Mouse (Mus musculus) heart, embryonic 12.5 days (tissue): Measurements from ENCODE around the gene Sugp1. TPM values are rescaled to one million over a fixed set of nuclear protein-coding genes. Genes with fewer than 3 reads are reported as not detected.
"Not testable (repeated sequence)": the region's sequence is repeated elsewhere in the genome, so short reads cannot be mapped to it uniquely, and the experiment has no call there.

ENCODE experiments used
- ATAC-seq: fragments of 200-750 bp; cut with Nextera tagmentation; 2 replicates; pipeline ENCODE4 v1.8.0; 2017; ENCODE audit warnings: moderate TSS enrichment, moderate library complexity; ENCODE audit not compliant: insufficient number of reproducible peaks, low FRiP score
- H3K27ac ChIP-seq: fragments of 300-500 bp; sonication (generic); 2 replicates; pipeline ENCODE4 v1.5.1; 2016; ENCODE audit warnings: mild to moderate bottlenecking, moderate library complexity; ENCODE audit not compliant: poor library complexity, severe bottlenecking
- H3K27me3 ChIP-seq: fragments of 300-500 bp; sonication (generic); replicated peaks from 2 replicates; pipeline ENCODE4 v1.6.1; 2016; ENCODE audit warnings: mild to moderate bottlenecking, moderate library complexity
- H3K36me3 ChIP-seq: fragments of 300-500 bp; sonication (generic); 2 replicates; pipeline ENCODE4 v1.6.1; 2016; ENCODE audit warnings: mild to moderate bottlenecking, moderate library complexity
- H3K4me1 ChIP-seq: fragments of 300-500 bp; sonication (generic); replicated peaks from 2 replicates; pipeline ENCODE4 v1.6.1; 2016; ENCODE audit warnings: mild to moderate bottlenecking
- H3K4me2 ChIP-seq: fragments of 300-500 bp; sonication (generic); 2 replicates; pipeline ENCODE4 v1.6.1; 2016; ENCODE audit warnings: mild to moderate bottlenecking, moderate library complexity
- H3K4me3 ChIP-seq: fragments of 300-500 bp; sonication (generic); 2 replicates; pipeline ENCODE4 v1.5.1; 2016; ENCODE audit warnings: mild to moderate bottlenecking
- H3K9ac ChIP-seq: fragments of 300-500 bp; sonication (generic); 2 replicates; pipeline ENCODE4 v1.6.1; 2016; ENCODE audit warnings: mild to moderate bottlenecking, moderate library complexity
- H3K9me3 ChIP-seq: fragments of 300-500 bp; sonication (generic); replicated peaks from 2 replicates; pipeline ENCODE4 v1.6.1; 2016; ENCODE audit warnings: mild to moderate bottlenecking, moderate library complexity
- WGBS: fragments of 180-500 bp; shearing (Covaris S2); methylation state at CpG from one replicate; pipeline ENCODE4 v1.1.7; 2016; 5-methylcytosine and 5-hydroxymethylcytosine counted together
- polyA plus RNA-seq: library from polyadenylated mRNA; unstranded; fragments of >200 nt; fragmentation: Nextera tagmentation; extraction: Ambion mirVana; gene quantifications from 2 replicates; pipeline ENCODE4 v1.2.1, GENCODE M21; 2016

Gene Sugp1
- polyA plus RNA-seq, 1 experiment from 2014 or later = 32.7 TPM

DNA sequence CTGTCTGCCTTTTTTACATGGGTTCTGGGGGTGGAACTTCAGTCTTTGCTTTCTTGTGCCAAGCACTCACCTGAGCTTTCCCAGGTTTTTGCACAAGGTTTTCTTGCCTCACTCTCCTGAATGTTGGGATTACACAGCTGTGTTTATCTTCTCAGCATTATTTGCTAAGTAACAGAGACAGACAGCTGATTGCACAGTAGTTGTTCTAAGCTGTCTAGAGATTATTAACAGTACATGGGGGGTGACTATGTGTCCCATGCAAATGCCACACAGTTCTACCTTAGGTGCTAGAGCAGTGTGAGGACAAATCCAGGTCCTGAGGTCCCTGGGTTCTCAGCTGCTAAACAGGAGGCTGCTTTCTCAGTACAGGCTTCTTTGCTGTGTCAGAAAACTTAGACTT, 7.0 kb downstream of the Sugp1 start:
- H3K9ac ChIP-seq = no peak overlapping the region
- H3K36me3 ChIP-seq = peaks cover 57% of the 10 kb centered on the region
- H3K27ac ChIP-seq = no peak overlapping the region
- no peaks in the 10 kb centered on the region for H3K9me3 ChIP-seq
- ATAC-seq = no peak
- no peaks in the 10 kb centered on the region; the same call in 1 of the 2 replicates for H3K4me1 ChIP-seq
- H3K4me3 ChIP-seq = no peak overlapping the region
- no peaks in the 10 kb centered on the region for H3K27me3 ChIP-seq
- no peak overlapping the region for H3K4me2 ChIP-seq

DNA sequence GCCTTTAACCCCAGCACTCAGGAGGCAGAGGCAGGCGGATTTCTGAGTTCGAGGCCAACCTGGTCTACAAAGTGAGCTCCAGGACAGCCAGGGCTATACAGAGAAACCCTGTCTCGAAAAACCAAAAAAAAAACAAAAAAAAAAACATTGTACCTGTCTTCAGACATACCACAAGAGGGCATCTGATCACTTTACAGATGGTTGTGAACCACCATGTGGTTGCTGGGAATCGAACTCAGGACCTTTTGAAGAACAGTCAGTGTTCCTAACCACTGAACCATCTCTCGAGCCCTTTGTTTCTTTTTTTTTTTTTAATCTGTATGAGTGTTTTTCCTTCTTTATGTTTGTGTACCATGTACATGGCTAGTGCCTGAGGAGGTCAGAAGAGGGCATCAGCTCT, 7.8 kb downstream of the Sugp1 start:
- H3K36me3 ChIP-seq = peaks cover 65% of the 10 kb centered on the region
- H3K9me3 ChIP-seq = not testable (repeated sequence)
- 90% methylated on average over 5 of the region's 5 CpGs for WGBS

DNA sequence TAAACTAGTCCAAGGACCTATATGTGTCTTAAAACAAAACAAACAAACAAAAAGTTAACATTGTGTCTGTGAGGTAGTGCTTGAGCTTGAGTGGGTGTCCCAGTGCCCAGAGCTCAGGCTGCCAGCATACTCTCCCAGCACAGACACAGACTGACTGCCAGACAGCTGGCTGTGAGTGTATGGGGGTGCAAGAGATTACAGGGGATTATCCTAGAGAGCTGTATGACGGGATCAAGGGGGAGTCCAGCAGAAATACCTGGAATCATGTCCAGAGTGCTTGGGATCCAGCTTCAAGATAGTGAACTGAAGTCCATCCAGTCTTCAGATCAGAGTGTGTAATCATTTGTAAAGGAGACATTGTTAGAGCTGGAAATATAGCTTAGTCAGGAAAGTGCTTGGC, 15.1 kb downstream of the Sugp1 start:
- Histone ChIP-seq H3K4me3 (no peak overlapping the region), H3K4me2 (no peak overlapping the region), H3K27me3 (no peaks in the 10 kb centered on the region), H3K27ac (no peak overlapping the region), H3K9me3 (no peaks in the 10 kb centered on the region), H3K36me3 (peaks cover 91% of the 10 kb centered on the region), H3K4me1 (no peaks in the 10 kb centered on the region), H3K9ac (no peak overlapping the region)
- no peak for ATAC-seq
- WGBS = 77% methylated on average over 1 of the region's 1 CpGs

More for the DNA sequence above, 7.8 kb downstream of the Sugp1 start:
- H3K9ac ChIP-seq, ATAC-seq, H3K27me3 ChIP-seq, H3K27ac ChIP-seq, H3K4me1 ChIP-seq, H3K4me2 ChIP-seq, H3K4me3 ChIP-seq: not testable (repeated sequence)

DNA sequence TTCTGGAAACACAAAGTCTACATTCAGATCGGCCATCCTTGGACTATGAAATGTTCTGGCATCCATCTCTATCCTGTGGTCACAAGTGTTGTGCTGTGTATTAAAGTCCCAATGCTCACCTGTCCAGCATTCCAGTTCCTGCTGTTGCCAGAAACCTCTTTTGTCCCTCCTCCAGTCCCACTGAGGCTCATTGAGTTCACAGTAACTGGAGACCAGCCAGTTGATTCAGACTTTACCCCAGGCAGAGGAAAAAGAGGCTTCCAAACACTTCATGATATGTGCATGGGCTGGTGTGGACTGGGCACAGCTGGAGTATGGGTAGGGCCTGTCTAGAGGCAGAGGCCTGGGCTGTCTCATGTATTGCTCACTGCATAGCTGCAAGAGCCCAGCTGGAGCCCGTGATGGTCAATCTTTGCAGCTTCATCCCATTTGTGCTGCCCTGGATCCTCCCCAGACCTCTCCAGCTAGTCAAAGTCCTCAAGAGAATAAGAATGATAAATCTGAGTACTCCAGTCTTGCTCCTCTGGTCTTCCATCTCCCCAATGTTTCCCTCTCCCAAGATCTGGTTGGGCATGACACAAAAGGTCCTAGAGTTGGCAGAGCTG, 29.3 kb downstream of the Sugp1 start:
- Histone ChIP-seq H3K4me2 (peak overlapping the region; percentile 77; the same call in 1 of the 2 replicates), H3K36me3 (peaks cover 46% of the 10 kb centered on the region), H3K27me3 (no peaks in the 10 kb centered on the region), H3K4me1 (peaks cover 20% of the 10 kb centered on the region), H3K27ac (no peak overlapping the region), H3K9me3 (no peaks in the 10 kb centered on the region), H3K9ac (no peak overlapping the region), H3K4me3 (no peak overlapping the region)
- 70% methylated on average over 2 of the region's 2 CpGs for WGBS
- no peak for ATAC-seq

DNA sequence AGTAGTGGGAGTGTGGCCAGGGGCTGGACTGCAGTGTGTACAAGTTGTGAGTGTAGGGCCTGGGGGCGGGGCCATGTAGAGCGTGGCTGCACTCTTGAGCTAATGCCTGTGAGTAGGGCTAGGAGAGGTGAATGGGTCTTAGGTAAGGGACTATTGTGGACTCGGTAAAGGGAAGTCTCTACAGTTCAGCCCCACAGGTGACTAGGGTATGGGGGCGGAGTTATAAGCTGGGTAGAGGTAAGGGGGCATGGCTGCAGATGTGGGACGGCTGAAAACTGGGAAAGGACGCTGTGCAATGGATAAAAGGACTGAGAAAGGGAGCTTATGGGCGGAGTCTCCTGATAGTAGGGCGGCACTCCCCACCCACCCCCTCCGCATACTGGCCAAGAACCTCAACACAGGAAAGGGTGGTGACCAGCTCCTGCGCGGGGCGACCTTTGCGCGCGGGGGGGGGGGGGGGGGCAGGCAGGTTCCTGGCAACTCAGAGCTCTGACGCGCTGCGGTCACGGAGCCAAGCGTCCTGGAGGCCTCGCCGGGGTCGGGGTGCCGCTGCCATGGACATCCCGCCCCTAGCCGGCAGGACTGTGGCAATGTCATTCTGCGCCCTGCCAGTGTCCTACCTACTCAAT, 29.9 kb downstream of the Sugp1 start, which contains the start of gene Tm6sf2:
Tm6sf2 (plus strand) TSS at position 484 of the 629 bp plus-strand sequence.
- 7% methylated on average over 26 of the region's 27 CpGs for WGBS
- H3K27ac ChIP-seq = no peak within 1 kb of the TSS

DNA sequence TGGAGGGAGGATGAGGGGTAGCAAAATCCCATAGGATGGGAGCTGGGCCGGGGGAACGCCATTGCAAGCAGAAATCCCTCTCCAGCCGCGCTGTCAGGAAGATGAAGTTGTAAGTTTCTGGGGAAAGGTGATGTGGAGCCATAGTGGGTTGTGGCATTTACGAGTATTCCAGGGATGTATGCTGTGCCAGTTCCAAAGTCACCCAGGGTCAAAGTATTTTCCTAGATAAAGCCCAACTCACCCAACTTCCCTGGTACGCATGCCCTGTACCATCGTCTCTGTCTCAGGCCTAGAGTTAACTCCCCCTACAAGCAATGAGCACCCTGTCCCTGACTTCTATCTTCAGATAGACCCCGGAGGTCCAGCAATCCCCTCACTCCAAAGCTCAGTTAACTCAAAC, 30.5 kb downstream of the Sugp1 start:
- Histone ChIP-seq H3K4me2 (peak overlapping the region; percentile 77), H3K9me3 (no peaks in the 10 kb centered on the region), H3K4me1 (peaks cover 20% of the 10 kb centered on the region), H3K27ac (no peak overlapping the region), H3K4me3 (peak overlapping the region; percentile 40), H3K36me3 (peaks cover 36% of the 10 kb centered on the region), H3K9ac (peak overlapping the region; percentile 63), H3K27me3 (no peaks in the 10 kb centered on the region)
- 52% methylated on average over 8 of the region's 8 CpGs for WGBS
- no peak for ATAC-seq

More for the DNA sequence above, 29.9 kb downstream of the Sugp1 start, which contains the start of gene Tm6sf2:
- Histone ChIP-seq H3K9ac (peak within 1 kb of the TSS; percentile 63), H3K9me3 (no peaks in the 10 kb centered on the region), H3K4me1 (peaks cover 20% of the 10 kb centered on the region), H3K27me3 (no peaks in the 10 kb centered on the region), H3K4me2 (peak within 1 kb of the TSS; percentile 77), H3K4me3 (peak within 1 kb of the TSS; percentile 40), H3K36me3 (peaks cover 41% of the 10 kb centered on the region)
- peak; percentile 65 for ATAC-seq

DNA sequence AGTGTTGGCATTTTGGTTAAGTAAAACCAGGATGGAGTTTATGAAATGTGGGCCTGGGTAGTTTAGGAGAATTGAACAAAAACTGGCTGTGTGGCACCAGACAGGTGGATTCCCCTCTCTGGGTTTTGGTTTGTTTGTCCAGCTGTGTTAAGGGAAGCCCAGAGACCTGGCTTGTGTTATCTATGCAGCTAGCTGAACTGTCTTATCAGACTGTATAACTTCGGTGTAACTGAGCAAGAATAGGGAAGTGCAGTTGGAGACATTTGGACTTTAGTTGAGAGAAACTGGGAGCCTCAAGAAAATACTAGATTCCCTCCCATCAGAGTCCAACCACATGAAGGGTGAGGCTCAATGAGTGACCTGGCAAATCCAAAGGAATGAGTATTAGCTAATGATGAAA, 31.1 kb downstream of the Sugp1 start:
- H3K4me2 ChIP-seq = no peak overlapping the region
- WGBS = 42% methylated on average over 1 of the region's 1 CpGs
- no peaks in the 10 kb centered on the region for H3K9me3 ChIP-seq
- H3K4me3 ChIP-seq = no peak overlapping the region
- peaks cover 17% of the 10 kb centered on the region for H3K4me1 ChIP-seq
- peaks cover 30% of the 10 kb centered on the region for H3K36me3 ChIP-seq
- ATAC-seq = no peak
- no peaks in the 10 kb centered on the region for H3K27me3 ChIP-seq
- H3K9ac ChIP-seq = no peak overlapping the region
- H3K27ac ChIP-seq = no peak overlapping the region

DNA sequence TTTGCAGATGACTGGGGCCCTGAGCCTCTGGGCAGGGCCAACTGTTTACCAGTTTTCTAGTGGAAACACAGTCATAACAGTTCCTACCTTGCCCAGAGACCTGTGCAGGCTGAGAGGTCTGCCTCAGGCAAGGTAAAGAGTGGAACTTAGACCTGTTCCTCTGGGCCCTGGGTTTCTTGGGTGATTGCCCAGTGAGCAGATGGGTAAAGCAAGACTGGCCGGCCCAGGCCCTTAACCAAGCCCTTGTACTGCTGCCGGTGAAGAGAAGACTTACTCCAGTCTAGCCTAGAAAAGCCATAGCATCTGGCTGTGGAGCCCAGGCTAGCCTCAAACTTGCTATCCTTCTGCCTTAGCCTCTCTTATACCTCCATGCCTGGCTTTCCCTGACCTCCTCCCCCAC, 39.4 kb downstream of the Sugp1 start:
- no peak overlapping the region for H3K4me2 ChIP-seq
- no peak overlapping the region for H3K4me3 ChIP-seq
- H3K27ac ChIP-seq = no peak overlapping the region
- WGBS = 89% methylated on average over 2 of the region's 2 CpGs
- no peak for ATAC-seq
- no peak overlapping the region for H3K9ac ChIP-seq
- H3K27me3 ChIP-seq = peaks cover 55% of the 10 kb centered on the region
- no peaks in the 10 kb centered on the region for H3K36me3 ChIP-seq
- peaks cover 30% of the 10 kb centered on the region for H3K4me1 ChIP-seq
- no peaks in the 10 kb centered on the region for H3K9me3 ChIP-seq

DNA sequence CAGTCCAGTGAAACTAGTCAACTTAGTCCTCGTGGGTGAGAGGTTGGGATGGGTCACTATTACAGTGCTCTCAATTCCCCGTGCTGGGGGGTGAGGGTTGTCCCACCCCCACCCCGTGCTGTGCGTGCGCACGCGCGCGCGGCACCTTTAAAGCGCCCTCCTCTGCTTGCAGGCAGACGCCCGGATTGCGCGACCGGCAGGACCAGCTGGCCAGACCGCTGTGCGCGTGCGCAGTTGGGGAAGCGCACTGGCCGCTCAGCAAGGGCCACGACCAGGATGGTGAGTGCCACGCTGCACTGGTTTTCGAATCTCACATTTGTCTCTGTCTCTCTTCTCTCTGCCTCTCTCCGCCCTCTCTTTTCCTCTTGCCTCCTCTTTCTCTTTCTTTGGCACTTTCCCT, 40.7 kb downstream of the Sugp1 start, which contains the start of gene Hapln4:
Hapln4 (plus strand) TSS at position 173 of the 400 bp plus-strand sequence.
- peak within 1 kb of the TSS; percentile 46 for H3K4me3 ChIP-seq
- H3K4me1 ChIP-seq = peaks cover 35% of the 10 kb centered on the region
- H3K9me3 ChIP-seq = no peaks in the 10 kb centered on the region
- H3K9ac ChIP-seq = peak within 1 kb of the TSS; percentile 40; the same call in 1 of the 2 replicates
- H3K36me3 ChIP-seq = no peaks in the 10 kb centered on the region
- peaks cover 68% of the 10 kb centered on the region for H3K27me3 ChIP-seq
- no peak within 1 kb of the TSS for H3K27ac ChIP-seq
- no peak for ATAC-seq
- H3K4me2 ChIP-seq = peak within 1 kb of the TSS; percentile 82
- under 1% methylated on average over 26 of the region's 26 CpGs for WGBS

DNA sequence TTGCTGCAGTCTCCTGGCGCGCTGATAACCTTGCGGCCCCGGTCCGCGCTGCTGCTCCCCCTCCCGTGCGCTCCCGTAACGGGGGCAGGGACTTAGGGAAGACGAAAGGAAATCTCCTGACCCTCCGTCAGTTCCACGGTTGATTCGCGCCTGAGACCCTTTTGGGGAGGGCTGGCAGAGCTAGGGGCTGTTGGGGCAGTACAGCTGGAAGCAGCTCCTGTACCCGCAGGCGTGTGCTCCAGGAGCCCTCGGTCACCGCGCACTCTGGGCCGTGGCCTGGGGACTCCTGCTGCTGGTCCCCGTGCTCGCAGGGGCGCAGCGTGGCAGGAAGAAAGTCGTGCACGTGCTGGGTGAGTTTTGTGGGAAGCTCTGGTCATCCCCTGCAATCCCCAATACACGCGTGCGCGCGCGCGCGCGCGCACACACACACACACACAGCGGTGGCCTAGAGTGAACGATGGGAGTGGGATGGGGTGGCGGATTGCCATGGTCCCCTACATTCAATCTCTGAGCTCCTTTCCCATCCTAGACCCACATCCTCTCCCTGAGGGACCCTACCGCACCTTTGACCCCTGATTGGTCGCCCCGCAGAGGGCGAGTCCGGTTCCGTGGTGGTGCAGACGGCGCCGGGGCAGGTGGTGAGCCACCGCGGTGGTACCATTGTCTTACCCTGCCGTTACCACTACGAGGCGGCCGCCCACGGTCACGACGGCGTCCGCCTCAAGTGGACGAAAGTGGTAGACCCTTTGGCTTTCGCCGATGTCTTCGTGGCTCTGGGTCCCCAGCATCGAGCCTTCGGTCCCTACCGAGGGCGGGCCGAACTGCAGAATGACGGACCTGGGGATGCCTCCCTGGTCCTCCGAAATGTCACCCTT, 41.8 kb downstream of the Sugp1 start:
- no peaks in the 10 kb centered on the region for H3K9me3 ChIP-seq
- peak; percentile 16; the same call in 1 of the 2 replicates for ATAC-seq
- peak overlapping the region; percentile 82 for H3K4me2 ChIP-seq
- peak overlapping the region; percentile 46 for H3K4me3 ChIP-seq
- H3K27ac ChIP-seq = no peak overlapping the region
- peak overlapping the region; percentile 40; the same call in 1 of the 2 replicates for H3K9ac ChIP-seq
- peaks cover 79% of the 10 kb centered on the region for H3K27me3 ChIP-seq
- no peaks in the 10 kb centered on the region for H3K36me3 ChIP-seq
- H3K4me1 ChIP-seq = peaks cover 28% of the 10 kb centered on the region
- WGBS = 2% methylated on average over 71 of the region's 71 CpGs

DNA sequence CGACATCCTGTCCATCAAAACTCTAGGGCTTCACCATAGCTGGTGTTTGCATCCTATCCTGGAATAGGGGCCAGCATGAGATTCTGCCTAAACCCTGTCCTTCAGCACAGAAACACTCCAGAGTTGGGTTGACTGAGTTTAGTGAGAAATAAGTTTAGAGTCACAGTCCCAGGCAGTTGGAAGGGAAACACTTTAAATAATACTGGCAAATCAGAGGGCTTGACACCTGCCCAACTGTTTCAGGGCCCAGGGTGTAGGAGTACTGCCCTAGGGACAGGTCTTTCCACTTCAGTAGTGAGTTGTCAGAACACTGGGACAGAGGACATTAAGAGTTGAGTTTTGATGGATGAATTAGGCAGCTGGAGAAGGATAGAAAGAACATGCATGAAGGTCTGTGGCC, 43.5 kb downstream of the Sugp1 start:
- no peak overlapping the region for H3K4me3 ChIP-seq
- H3K27ac ChIP-seq = no peak overlapping the region
- H3K9me3 ChIP-seq = no peaks in the 10 kb centered on the region
- peaks cover 96% of the 10 kb centered on the region for H3K27me3 ChIP-seq
- no peak for ATAC-seq
- no peaks in the 10 kb centered on the region for H3K36me3 ChIP-seq
- 38% methylated on average over 1 of the region's 1 CpGs for whole genome bisulfite sequencing
- H3K4me2 ChIP-seq = no peak overlapping the region
- peaks cover 24% of the 10 kb centered on the region for H3K4me1 ChIP-seq
- no peak overlapping the region for H3K9ac ChIP-seq
